Mouse (Mus musculus) heart, adult 2 months (tissue): ENCODE data around the gene Mad1l1.

Experiments
- CTCF ChIP-seq: fragments of 200-600 bp; IDR thresholded peaks from 2 replicates; pipeline ENCODE4 v1.8.1; 2022; ENCODE audit warnings: antibody characterized with exemption, mild to moderate bottlenecking, moderate library complexity
- POLR2A ChIP-seq: fragments of 200-500 bp; IDR thresholded peaks from 2 replicates; pipeline ENCODE4 v1.6.1; 2011; ENCODE audit warnings: mild to moderate bottlenecking, low read depth, low read length, control low read depth; ENCODE audit not compliant: insufficient read depth

- TF ChIP-seq CTCF = peak; percentile 35
- TF ChIP-seq POLR2A = no peak
These were observed 286.4 kb downstream of the Mad1l1 start for GRCm38 (mm10) chr5:140035025-140035330.
